Mouse (Mus musculus): ENCODE results near the gene Nfyc. TPM values are rescaled to one million over a fixed set of nuclear protein-coding genes. Genes with fewer than 3 reads are reported as not detected.

Nfyc gene
- 28.5 TPM for polyA plus RNA-seq (2014; fragmentation: Illumina TruSeq; extraction: RNeasy Lipid Tissue Mini Kit (QIAGEN cat#74804); ENCODE audit: low read depth, low replicate concordance)

DNA sequence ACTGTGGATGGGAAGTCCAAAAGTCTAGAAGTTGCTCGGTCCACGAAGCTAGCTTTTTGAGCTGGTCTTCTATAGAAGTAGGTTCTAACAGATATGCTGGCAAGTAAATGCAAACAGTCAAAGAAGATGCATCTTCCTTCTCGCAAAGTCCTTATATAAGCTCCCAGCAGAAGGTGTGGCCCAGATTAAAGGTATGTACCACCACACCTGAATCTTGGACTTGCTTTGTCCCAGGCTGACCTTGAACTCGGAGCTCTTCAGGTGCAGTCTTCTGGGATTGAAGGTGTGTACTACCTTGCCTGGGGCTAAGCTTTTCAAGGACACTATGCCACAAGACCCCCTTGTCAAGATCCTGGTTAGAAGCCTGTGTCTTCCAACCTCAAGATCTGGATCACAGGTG lies at the start of gene Nfyc:
Gene Nfyc, minus strand, starts transcription at position 101 of the 400 bp plus-strand sequence.

DNA sequence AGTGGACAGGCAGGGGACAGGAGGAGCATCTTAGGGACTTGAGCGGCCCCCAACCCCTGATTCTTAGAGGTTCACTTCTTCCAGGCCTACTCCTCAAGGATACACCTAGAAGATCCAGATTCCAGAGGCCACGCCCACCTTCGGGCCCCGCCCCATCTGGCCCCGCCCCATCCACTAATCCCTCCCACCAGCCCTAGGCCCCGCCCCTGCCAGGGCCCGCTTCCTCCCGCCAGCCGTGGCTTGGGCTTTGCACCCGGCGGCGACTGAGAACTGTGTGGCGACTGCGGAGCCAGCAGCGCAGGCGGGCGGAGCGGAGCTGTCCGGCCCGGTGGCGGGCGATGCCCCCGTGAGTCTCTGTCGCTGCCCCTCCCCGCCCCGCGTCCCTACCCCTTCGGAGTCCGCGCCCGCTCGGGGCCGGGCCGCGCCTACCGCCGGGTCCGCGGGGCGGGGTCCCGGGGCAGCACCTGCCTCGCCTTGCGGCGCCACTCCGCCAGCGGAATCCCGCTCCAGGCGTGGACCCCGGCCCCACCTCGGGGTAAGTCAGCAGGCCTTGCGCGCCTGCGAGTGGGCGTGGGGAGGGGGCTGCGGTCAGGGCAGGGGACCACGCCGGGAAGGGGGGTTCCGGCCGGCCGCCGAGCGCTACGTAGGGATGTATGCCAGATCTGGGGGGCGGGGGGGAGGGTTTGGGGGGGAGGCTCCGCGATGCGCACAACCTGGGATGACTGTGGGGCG lies 23.4 kb upstream of the Nfyc start, which contains the start of gene Rims3:
Gene Rims3, plus strand, starts transcription at position 229 of the 732 bp plus-strand sequence.

DNA sequence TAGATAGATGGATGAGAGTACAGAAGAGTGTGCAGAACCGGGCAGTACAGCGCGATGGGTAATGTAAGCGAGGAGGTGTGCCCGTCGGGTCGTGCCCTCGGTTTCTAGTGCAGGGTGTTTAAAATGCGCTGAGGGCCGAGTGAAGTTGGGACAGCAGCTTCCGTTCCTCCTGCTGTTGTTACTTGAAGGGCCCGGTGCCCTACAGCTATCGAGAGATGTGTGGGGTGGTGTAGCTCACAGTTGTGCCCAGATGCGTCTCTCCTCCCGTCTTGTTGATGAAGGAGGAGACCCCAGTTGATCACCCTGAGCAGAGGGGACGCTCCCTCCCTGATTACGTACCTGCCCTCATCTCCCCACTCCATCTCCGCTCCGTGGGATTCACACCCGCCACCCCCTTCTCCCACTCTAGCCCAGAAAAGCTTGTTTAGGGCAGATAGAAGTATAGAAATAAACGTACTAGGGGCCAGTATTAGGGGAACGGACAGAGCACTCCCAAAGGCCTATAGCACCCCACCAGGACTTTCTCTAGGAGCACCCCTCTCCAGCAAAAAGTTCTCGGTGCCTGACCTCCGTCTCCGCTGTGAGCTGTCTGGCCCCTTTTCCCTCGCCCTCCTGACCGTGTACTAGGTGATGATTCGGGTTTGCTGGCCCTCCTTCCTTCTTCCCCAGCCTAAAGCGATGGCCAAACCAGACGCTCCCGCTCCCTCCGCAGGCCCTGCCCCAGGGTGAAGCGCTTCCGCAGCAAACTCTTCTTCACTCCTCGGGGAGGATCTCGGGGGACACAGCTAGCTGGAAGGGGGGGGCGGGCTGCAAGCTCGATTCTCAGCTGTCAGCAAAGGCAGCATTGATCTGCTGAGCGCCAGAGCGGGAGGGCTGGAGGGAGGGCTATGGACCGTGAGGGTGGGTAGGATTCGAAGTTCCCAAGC lies 83.2 kb downstream of the Nfyc start, which contains the start of gene Kcnq4:
Gene Kcnq4, minus strand, starts transcription at position 672 of the 926 bp plus-strand sequence.

Other genes starting within 250 kb of the Nfyc start
- not detected for gene Gm8439, start 242.8 kb downstream of the Nfyc start, polyA plus RNA-seq (2014; fragmentation: Illumina TruSeq; extraction: RNeasy Lipid Tissue Mini Kit (QIAGEN cat#74804); ENCODE audit: low read depth, low replicate concordance)
- gene Cited4, start 165.0 kb downstream of the Nfyc start, polyA plus RNA-seq (2014; fragmentation: Illumina TruSeq; extraction: RNeasy Lipid Tissue Mini Kit (QIAGEN cat#74804); ENCODE audit: low read depth, low replicate concordance): not detected
- not detected for gene Kcnq4, start 83.0 kb downstream of the Nfyc start, polyA plus RNA-seq (2014; fragmentation: Illumina TruSeq; extraction: RNeasy Lipid Tissue Mini Kit (QIAGEN cat#74804); ENCODE audit: low read depth, low replicate concordance)
- gene Rims3, start 23.2 kb upstream of the Nfyc start, polyA plus RNA-seq (2014; fragmentation: Illumina TruSeq; extraction: RNeasy Lipid Tissue Mini Kit (QIAGEN cat#74804); ENCODE audit: low read depth, low replicate concordance): 4.1 TPM
- 6.4 TPM for gene Exo5, start 93.4 kb upstream of the Nfyc start, polyA plus RNA-seq (2014; fragmentation: Illumina TruSeq; extraction: RNeasy Lipid Tissue Mini Kit (QIAGEN cat#74804); ENCODE audit: low read depth, low replicate concordance)
- gene Zfp69, start 120.1 kb upstream of the Nfyc start, polyA plus RNA-seq (2014; fragmentation: Illumina TruSeq; extraction: RNeasy Lipid Tissue Mini Kit (QIAGEN cat#74804); ENCODE audit: low read depth, low replicate concordance): 0.58 TPM
- 26.8 TPM for gene Smap2, start 185.7 kb upstream of the Nfyc start, polyA plus RNA-seq (2014; fragmentation: Illumina TruSeq; extraction: RNeasy Lipid Tissue Mini Kit (QIAGEN cat#74804); ENCODE audit: low read depth, low replicate concordance)
- gene Col9a2, start 207.8 kb upstream of the Nfyc start, polyA plus RNA-seq (2014; fragmentation: Illumina TruSeq; extraction: RNeasy Lipid Tissue Mini Kit (QIAGEN cat#74804); ENCODE audit: low read depth, low replicate concordance): not detected